Mouse (Mus musculus) T-helper 17 cell (primary cell): Measurements from ENCODE around the gene Rps6ka4.

Experiments
- in situ Hi-C, 2 experiments: fragments of 300-600 bp; cut with MboI, MseI; formaldehyde crosslinking; loops; 1 replicate in 1 of 2; 2 replicates in 1 of 2; pipeline ENCODE4 v1.15.1; 2025; ENCODE audit warnings: high pct_unique_total_duplicates in 2 of 2

The Rps6ka4 gene

DNA sequence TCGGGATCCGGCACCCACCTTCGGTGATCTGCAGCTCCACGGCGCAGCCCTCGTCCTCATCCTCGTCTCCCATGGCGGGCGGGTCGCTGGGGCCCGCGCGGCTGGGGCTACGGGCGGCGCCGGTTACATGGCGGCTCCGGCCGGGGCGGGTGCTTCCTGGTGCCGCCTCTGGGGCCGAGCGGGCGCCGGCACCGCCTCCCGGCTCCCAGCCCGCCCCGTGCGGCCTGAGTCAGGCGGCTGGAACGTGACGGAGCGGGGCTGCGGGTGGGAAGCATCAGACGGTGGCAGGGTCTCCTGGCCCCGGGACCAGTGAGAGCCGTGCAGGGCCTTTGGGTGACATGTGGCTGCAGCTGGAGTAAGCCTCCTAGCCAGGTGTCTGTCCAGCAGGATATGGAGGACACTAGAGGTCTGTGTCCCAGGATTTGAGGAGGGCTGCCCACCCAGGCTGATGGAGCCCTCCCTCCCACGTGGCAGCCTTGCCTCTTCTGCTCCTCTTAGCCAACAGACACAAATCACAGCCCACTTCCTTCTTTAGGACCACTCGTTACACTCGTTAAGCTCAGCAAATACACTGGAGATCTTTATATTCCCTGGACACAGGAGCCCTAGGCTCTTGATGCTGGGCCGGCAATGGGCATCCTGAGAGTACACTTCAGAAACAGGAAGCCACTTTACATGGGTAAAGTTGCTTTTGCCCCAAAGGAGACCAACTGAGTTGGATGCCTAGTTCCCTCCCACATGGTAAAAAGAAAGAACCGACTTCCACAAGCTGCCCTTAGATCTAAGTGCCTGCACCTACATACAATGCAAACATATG lies at the start of gene Rps6ka4:
Gene Rps6ka4 (minus strand): TSS at position 162 of the 817 bp plus-strand sequence.
- in situ Hi-C loops: no loop called here

- in situ Hi-C loops: no loop called here
These were observed 37.5 kb upstream of the Rps6ka4 start for GRCm38 (mm10) chr19:6877965-6878364.

- in situ Hi-C loops: no loop called here
These were observed 36.4 kb upstream of the Rps6ka4 start for GRCm38 (mm10) chr19:6876799-6877198.

DNA sequence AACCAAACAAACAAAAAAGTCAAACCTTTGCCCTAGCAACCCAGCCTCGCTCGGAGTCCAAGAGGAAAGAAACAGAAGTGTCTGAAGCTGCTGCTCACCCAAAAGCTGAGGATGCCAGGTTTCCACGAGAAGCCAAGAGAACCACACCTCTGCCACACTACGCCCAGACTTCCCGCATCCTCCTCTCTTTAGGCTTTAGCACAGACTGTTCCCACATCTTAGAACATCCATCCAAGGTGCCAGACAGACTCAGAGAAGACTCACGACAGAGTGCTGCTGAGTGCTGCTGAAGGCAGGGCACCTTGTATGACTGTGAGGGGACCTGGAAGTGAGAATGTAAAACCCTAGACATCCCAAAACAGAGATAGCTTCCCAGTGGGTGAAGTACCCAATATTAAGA lies 35.4 kb upstream of the Rps6ka4 start:
- in situ Hi-C loops: no loop called here

- in situ Hi-C loops: loop anchor here in 1 of 2 experiments (5.0 to 25.0 kb wide), 2 partner anchors 38 to 937 kb away; partner anchors contain the start of gene Prdx5
These were observed 33.8 kb upstream of the Rps6ka4 start for GRCm38 (mm10) chr19:6874257-6874656.

GRCm38 (mm10) chr19:6872701-6873100 lies 32.3 kb upstream of the Rps6ka4 start:
- in situ Hi-C loops: loop anchor here in 1 of 2 experiments (5.0 to 25.0 kb wide), 2 partner anchors 40 to 935 kb away; partner anchors contain the start of gene Prdx5

DNA sequence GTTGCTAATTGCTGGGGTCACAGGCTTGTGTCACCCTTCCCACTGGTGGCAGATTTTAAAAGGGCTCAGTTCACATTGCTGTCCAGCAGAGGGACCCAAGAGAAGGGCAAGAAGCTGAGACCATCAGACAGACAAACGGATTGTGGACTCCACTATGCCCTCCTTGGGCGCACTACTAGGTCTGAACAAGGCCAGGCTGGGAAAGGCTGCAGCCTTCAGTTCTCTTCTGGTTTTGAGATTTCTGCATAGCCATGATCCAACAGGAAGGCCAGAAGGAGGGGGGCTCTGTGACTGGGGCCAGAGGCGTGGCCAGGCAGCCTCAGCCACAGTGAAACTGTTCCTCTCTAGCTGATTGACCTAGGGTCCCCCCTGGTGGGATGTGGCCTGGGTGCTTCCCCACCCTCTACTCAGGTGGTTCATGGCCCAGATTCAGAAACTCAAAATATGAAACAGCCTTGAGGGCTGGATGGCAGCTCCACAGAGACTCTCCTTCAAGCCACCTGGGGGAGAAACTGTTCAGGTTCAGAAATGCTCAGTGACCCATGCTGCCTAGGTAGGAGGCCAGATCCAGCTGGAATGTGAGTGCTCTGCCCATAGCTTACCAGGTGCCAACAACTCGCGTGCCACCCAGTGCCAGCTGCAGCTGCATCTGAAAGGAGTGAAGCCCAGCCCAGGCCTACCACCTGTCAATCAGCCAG lies 31.3 kb upstream of the Rps6ka4 start:
- in situ Hi-C loops: loop anchor here in 1 of 2 experiments (5.0 to 25.0 kb wide), 2 partner anchors 41 to 934 kb away; partner anchors contain the start of gene Prdx5

GRCm38 (mm10) chr19:6869355-6869754 lies 28.9 kb upstream of the Rps6ka4 start:
- in situ Hi-C loops: loop anchor here in 1 of 2 experiments (25.0 kb wide), 1 partner anchor 932 kb away; no protein-coding TSS in a partner anchor

- in situ Hi-C loops: loop anchor here in 1 of 2 experiments (25.0 kb wide), 1 partner anchor 924 kb away; no protein-coding TSS in a partner anchor
These were observed 21.0 kb upstream of the Rps6ka4 start for GRCm38 (mm10) chr19:6861451-6861850.

- in situ Hi-C loops: loop anchor here in 1 of 2 experiments (25.0 kb wide), 1 partner anchor 923 kb away; no protein-coding TSS in a partner anchor
These were observed 20.3 kb upstream of the Rps6ka4 start for GRCm38 (mm10) chr19:6860706-6861105.

GRCm38 (mm10) chr19:6859971-6860370 lies 19.5 kb upstream of the Rps6ka4 start:
- in situ Hi-C loops: loop anchor here in 1 of 2 experiments (5.0 to 25.0 kb wide), 2 partner anchors 38 to 923 kb away; no protein-coding TSS in a partner anchor

DNA sequence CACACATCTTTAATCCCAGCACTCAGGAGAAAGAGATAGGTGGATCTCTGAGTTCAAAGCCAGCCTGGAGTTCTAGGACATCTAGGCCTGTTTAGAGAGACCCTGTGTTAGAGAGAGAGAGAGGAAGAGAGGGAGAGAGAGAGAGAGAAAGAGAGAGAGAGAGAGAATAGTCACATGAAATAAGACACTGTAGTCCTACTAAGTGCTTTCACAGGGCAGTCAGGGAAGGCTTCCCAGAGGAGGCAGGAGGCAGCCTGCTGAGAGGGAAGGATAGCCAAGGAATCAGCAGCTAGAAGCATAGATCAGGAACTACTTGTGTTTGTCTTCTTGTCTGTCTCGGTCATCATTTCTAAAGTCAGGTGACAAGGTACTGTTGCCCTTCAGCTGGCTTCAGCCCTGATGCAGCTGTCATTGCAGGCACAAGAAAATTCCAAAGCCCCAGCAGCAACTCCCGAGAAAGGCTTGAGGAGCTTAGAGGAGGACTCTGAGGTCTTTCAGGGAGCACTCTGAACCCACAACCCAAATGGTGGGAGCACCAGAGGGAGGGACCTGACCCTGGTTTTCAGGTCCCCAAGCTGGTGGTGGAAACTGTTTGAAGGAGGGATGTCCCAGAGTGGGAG lies 18.7 kb upstream of the Rps6ka4 start:
- in situ Hi-C loops: loop anchor here in 1 of 2 experiments (5.0 to 25.0 kb wide), 2 partner anchors 37 to 922 kb away; no protein-coding TSS in a partner anchor

DNA sequence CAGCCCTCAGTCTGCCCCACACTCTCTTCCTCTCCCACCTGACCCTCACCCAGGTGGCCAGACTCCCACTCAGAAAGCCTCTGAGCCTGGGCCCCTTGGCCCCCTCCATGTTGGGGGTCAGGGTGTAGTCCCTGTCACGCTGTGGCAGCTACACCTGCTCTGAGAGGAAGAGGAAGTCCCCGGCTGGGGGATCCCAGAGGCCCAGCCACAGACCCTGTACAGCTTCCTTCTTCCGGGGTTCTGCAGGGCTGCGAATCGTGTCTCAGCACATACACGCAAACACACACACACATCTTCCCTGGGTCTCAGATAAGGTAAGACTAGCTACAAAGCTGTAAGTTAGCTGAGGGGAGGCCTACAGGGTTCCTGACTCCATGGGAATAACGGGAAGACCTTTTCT lies 17.6 kb upstream of the Rps6ka4 start, which contains the start of gene Ccdc88b:
Gene Ccdc88b (minus strand): TSS at position 181 of the 400 bp plus-strand sequence.
- in situ Hi-C loops: loop anchor here in 1 of 2 experiments (5.0 to 25.0 kb wide), 2 partner anchors 36 to 921 kb away; no protein-coding TSS in a partner anchor

DNA sequence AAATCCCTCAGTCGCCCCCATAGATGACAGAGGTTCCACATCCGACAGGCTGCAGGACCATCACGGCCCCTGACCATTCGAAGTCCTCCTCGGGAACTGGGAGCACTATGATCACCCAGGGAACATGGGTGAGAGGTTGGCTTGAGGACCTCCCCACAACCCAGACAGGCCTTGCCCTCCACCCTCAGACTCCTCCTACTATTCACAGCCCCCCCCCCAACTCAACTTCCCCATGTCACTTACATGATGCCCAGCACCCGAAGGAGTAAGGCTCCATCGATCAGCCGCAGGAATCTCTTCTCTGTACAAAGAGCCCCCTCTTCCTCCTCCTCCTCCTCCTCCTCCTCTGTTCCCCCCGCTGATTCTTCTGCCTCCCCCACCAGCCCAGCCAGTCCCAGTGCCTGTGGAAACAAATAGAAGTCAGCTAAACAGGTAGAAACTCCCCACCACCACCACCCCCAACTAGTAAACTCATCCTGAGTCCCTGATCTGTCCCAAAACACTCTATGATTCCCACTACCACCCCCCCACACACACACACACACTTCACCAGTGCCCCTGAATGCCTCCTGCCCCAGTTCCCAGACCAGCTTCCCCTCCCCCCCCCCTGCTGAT lies 17.1 kb upstream of the Rps6ka4 start:
- in situ Hi-C loops: loop anchor here in 1 of 2 experiments (5.0 to 25.0 kb wide), 2 partner anchors 35 to 920 kb away; no protein-coding TSS in a partner anchor

GRCm38 (mm10) chr19:6857003-6857360 lies 16.5 kb upstream of the Rps6ka4 start:
- in situ Hi-C loops: loop anchor here in 1 of 2 experiments (5.0 to 25.0 kb wide), 2 partner anchors 35 to 920 kb away; no protein-coding TSS in a partner anchor

DNA sequence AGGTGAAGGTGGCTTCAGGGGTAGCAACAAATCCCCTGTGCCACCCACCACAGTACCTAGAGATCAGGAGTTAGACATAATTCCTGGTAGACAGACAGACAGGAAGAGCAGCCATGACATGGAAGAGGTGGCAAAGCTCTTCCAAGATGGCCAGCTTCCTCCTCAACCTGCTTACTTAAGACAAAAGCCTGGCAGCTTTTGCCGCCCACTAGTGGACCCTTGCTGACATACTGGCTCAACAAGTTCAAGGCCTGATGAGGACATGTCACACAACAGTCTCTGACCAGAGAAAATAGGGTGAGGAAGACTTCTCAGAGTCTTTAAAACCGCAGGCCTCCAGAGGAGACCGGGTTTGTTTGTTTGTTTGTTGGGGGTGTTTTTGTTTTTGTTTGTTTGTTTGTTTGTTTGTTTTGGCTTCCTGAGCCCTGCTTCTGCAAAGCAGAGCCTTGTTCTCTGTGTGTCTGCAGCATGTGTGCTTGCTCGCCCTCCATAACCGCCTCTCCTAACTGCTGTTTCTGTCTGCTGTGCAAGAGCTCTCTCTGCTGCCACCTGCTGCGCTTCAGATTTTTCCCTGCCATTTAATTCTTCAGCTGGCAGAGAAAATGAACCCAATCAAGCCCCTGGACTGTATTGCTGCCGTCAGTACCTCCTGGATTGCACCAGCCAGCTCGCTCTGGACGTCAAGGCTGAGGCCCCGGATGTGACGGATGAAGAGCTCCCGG lies 16.0 kb upstream of the Rps6ka4 start:
- in situ Hi-C loops: loop anchor here in 1 of 2 experiments (5.0 to 25.0 kb wide), 2 partner anchors 34 to 919 kb away; no protein-coding TSS in a partner anchor

DNA sequence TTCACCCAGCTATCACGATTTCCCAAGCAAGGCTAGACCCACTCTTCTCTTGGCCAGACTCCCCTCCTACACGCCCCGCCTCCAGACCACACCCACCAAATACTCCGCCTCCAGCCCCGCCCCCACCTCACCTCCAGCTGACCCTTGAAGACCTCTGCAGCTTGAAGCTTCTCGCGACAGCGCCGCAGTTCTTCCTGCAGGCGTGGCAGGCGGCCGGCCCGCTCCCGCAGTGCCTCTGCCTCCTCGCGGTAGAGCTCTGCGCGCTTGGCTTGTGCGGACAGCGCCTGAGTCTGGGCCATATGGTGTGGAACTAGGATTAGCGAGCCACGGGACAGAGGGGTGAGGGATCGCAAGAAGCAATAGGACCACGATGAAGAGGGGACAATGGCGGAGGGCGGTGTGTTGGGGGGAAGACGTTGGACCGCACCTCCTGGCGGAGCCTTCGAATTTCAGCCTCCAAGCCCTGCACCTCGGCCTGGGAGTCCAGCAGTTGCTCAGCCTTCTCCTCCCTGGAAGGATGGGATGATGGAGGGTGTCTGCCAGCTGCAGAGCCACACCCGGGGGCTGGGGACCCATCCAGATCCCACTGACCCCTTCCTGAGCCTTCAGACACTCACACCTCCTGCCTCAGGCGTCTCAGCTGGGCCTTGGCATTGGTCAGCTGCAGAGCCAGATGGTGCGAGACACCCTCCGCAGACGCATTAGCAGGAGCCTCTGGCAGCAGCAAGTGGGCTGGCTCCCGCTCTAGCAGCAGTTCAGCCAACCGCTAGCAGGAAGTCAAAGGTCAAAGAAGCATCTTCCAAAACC lies 15.0 kb upstream of the Rps6ka4 start:
- in situ Hi-C loops: loop anchor here in 1 of 2 experiments (5.0 to 25.0 kb wide), 2 partner anchors 33 to 918 kb away; no protein-coding TSS in a partner anchor

DNA sequence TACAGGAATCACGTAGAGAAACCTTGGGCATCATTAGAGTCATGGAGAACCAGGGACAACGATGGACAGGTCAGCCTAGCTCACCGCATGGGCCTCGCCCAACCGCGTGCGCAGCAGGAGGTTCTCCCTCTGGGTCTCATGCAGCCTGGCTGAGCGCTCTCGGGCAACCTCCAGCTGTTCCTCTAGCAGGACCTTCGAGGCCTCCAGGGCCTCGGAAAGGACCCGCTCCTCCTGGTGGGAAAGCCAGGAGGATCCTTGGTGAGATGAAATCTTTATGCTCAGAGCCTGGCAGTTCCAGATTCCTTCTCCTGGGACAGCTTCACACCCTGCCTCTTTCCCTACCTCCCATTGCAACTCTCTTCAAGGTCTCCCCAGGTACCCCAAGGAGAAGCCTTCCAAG lies 14.2 kb upstream of the Rps6ka4 start:
- in situ Hi-C loops: loop anchor here in 1 of 2 experiments (5.0 to 25.0 kb wide), 2 partner anchors 32 to 917 kb away; no protein-coding TSS in a partner anchor

DNA sequence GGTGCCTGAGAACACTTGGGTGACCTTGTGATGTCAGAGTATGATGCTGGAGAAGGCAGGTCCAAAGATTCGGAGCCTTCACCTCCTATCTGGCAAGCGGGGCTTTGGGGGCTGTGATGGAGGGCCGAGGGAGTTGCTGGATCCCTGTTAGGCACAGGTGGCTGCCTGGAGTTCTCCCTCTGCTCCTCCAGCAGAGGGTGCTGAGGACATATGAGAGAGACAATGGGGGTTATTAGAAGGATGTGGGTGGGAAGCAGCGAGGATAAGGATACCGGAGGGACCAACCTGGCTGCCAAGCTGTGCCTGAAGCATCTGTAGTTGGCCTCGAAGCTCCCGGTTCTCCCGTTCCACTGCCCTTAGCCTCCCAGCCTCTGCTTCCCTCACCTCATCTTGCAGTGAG lies 13.5 kb upstream of the Rps6ka4 start:
- in situ Hi-C loops: loop anchor here in 1 of 2 experiments (25.0 kb wide), 1 partner anchor 917 kb away; no protein-coding TSS in a partner anchor
